ENCODE assay signal across 27 mouse cellular contexts in the genomic region with DNA sequence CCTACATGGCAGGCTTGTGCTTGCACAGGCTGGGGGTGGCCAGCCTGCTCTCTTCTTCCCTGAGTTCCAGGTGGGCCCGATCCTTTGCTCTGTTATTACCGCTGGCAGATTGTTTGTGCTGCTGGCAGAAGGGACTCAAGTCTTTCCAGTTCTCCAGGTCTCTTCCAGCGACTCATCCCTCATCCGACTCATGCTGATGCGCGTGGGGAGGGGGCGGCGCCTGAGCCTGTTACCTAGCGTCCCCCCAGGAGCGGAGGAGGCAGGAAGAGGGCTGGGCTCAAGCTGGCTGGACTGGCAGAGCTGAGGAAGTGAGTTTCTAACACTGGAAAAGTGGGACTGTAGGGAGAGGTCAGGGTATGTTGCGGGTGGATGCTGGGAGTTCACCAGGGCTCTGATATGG. TPM values are rescaled to one million over a fixed set of nuclear protein-coding genes. Genes with fewer than 3 reads are reported as not detected.
"Had no signal": no experiment of that assay in that cellular context is flagged by ENCODE, and none has a peak within 500 bp of the region (broad histone marks: within the 10 kb centered on the region; RNA-seq: fewer than 3 reads in every experiment).

No protein-coding gene starts in this region.

- H3K4me2 ChIP-seq: limb, embryonic 13.5 days; liver, embryonic 13.5 days; lung, embryonic 15.5 days; midbrain, embryonic 11.5 days; stomach, embryonic 15.5 days had no signal

- DNase-seq: kidney, adult 2 months; kidney, postnatal 25 days; layer of hippocampus, adult 9-11 months; left cerebral cortex, postnatal 4 days; liver, embryonic 13.5 days; lung, postnatal 10 days; lung, postnatal 36 days; midbrain, embryonic 14.5 days; right cerebral cortex, postnatal 14 days; right cerebral cortex, postnatal 4 days; spleen, adult 18-20 months; thymus, adult 18-20 months; thymus, postnatal 36 days had no signal

- H3K27ac ChIP-seq: kidney, postnatal 0 days; layer of hippocampus, adult 2 months; limb, embryonic 13.5 days; liver, embryonic 13.5 days; lung, embryonic 15.5 days; stomach, embryonic 15.5 days had no signal

- H3K4me1 ChIP-seq: limb, embryonic 13.5 days; liver, embryonic 13.5 days had no signal

- H3K9ac ChIP-seq: limb, embryonic 13.5 days; liver, embryonic 13.5 days; lung, embryonic 15.5 days; stomach, embryonic 15.5 days had no signal

- H3K27me3 ChIP-seq: limb, embryonic 13.5 days; lung, embryonic 15.5 days; stomach, embryonic 15.5 days had no signal

- H3K4me3 ChIP-seq: layer of hippocampus, adult 2 months; limb, embryonic 13.5 days; liver, embryonic 13.5 days; lung, embryonic 15.5 days; megakaryocyte, embryonic 14.5 days; stomach, embryonic 15.5 days had no signal

- H3K9me3 ChIP-seq: limb, embryonic 13.5 days; liver, embryonic 13.5 days; lung, embryonic 15.5 days; megakaryocyte, embryonic 14.5 days; stomach, embryonic 15.5 days had no signal

- H3K36me3 ChIP-seq: limb, embryonic 13.5 days; liver, embryonic 13.5 days; lung, embryonic 15.5 days; stomach, embryonic 15.5 days had no signal

- ATAC-seq: intestine, postnatal 0 days had no signal

RNA-seq across cellular contexts. Expression of gene Ovol1, which starts 16.4 kb away (rescaled TPM):
- total RNA-seq: layer of hippocampus, adult 2 months; layer of hippocampus, postnatal 25 days; left cerebral cortex, adult 18-20 months; left cerebral cortex, postnatal 14 days; left cerebral cortex, postnatal 4 days; liver, adult 2 months had no signal
- polyA plus RNA-seq: midbrain, embryonic 14.5 days; neural tube, embryonic 14.5 days had no signal

RNA-seq across cellular contexts. Expression of gene 1700020D05Rik, which starts 40.4 kb away (rescaled TPM):
- polyA plus RNA-seq: intestine, postnatal 0 days; kidney, embryonic 14.5 days; kidney, postnatal 0 days; limb, embryonic 13.5 days; midbrain, embryonic 11.5 days; stomach, embryonic 15.5 days had no signal
